Mouse (Mus musculus): ENCODE measurements around the gene C1qtnf1. TPM values are rescaled to one million over a fixed set of nuclear protein-coding genes. Genes with fewer than 3 reads are reported as not detected.

C1qtnf1 gene
- polyA plus RNA-seq, 1 experiment from 2014 or later = 7.6 TPM

DNA sequence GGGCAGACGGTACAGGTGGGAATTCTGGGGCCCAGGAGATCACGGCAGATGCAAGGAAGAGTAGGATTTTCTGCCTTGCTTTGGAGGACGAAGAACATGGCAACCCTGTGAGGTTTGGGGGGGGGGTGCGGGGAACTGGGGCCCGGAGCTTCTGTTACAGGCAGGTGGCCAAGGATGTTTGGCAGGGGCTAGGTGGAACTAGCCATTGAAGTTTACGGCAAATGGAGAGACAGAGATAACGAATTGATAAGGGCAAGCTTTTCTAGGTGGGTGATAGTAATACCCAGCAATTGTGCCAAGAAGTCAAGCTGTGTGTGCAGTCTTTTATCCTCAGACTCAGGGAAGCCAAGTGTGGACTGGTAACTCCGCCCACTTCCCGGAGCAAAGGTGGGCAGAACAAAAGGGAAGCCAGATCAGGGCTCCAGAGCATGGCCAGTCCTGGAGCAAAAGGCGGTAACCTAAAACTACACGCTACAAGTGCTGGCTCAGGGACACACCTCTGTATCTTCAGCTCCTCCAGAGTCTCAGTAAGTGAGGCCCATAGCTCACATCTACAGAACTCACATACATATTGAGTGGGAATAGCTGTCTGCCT is 39.5 kb downstream of the C1qtnf1 start:
- ATAC-seq (ENCODE audit: borderline replicate concordance, extremely low read depth, low FRiP score, low TSS enrichment) = no peak
- 49% methylated on average over 11 of the region's 11 CpGs for WGBS
- no peak overlapping the region for H3K27ac ChIP-seq

DNA sequence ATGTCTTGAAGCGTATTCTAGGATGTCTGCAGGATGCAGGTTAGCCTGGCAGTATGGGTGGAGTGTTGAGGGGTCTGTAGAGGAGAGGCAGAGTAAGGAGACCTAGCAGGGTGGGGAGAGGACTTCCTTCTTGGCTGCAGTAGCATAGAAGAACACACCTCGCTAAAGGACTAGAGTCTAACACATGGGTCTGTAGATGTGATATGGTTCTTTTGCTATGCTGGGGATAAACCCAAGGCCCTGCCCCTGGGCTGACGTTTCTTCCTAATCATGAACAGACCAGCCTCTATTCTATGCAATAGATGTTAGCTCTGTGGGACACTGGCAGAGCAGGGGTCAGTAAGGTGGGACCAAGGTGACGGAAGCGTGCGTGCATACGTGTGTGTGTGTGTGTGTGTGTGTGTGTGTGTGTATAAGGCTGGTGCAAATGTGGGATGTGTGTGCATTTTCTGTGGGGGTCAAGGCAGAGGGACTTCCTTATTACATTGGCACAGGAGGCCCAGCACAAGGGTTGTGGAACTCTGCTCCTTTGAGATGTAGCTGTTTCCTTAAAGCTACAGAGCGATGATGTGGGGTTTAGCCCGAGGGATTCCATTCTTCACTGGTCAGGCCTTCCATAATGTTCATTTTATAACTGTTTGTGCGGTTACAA is 41.6 kb downstream of the C1qtnf1 start:
- no peak overlapping the region for H3K9ac ChIP-seq
- WGBS = 79% methylated on average over 10 of the region's 10 CpGs
- 0 out of 2 replicates have a peak overlapping the region, but pooled peaks have one; percentile 1 for H3K4me2 ChIP-seq
- no peaks in the 10 kb centered on the region for H3K36me3 ChIP-seq
- H3K27ac ChIP-seq = peak overlapping the region; percentile 90
- ATAC-seq (ENCODE audit: borderline replicate concordance, extremely low read depth, low FRiP score, low TSS enrichment) = no peak
- H3K27me3 ChIP-seq = no peaks in the 10 kb centered on the region
- H3K4me3 ChIP-seq = no peak overlapping the region
- peaks cover 8% of the 10 kb centered on the region; the same call in 1 of the 2 replicates for H3K4me1 ChIP-seq
- H3K9me3 ChIP-seq = no peaks in the 10 kb centered on the region

More for the DNA sequence above, 39.5 kb downstream of the C1qtnf1 start:
- Histone ChIP-seq H3K4me3 (no peak overlapping the region), H3K36me3 (no peaks in the 10 kb centered on the region), H3K4me2 (no peak overlapping the region), H3K27me3 (no peaks in the 10 kb centered on the region), H3K9me3 (no peaks in the 10 kb centered on the region), H3K4me1 (peaks cover 10% of the 10 kb centered on the region), H3K9ac (no peak overlapping the region)

DNA sequence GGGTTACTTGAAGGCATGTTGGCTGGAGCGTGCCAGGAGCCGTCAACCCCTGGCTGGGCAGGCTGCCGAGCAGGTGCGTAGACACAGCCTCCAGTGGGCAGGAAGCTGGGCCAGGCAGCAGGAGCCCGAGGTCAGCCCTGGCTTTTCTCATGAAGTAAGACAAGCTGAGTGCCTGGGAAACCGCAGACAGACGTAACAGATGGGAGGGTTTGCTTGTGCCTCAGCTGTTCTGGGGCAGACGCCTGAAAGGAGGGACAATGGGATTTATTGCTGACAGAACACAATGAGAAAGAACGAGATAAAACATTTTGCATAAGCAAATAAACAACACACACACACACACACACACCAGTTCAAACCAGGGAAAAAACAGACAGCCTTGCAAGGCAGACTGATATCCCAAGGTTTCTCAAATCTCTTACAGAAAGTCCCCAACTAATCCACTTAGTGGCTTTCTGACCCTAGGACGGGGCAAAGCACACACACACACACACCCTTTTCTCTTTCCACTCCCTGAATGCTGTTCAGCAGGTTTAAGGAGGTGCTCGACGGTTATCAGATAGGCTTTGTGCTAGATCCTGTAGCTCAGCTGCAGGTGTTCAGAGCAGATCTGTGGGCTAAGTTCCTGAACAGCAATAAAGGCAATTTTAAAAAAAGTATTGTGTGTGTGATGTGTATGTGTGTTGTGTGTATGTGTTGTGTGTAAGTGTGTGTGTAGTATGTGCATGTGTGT is 42.4 kb downstream of the C1qtnf1 start:
- H3K4me3 ChIP-seq = no peak overlapping the region

DNA sequence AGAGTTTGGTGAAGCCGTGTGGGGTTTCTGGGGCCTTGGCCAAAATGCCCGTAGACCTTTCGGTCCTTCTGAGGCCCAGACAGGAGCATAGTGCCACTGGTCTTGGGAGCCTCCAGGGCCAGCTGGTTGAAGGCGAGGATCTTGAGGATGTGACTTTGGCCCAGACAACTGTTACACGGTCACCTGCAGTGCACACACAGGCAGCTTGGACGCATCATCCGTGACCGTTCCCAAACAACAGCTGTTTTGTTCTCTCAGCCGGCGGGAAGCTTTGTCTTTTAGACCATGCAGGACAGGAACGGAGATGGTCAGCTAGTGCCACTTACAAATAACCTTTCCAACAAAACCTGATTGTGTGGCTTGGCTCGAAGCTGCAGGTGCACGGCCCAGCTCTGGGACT is 43.7 kb downstream of the C1qtnf1 start:
- Histone ChIP-seq H3K4me3 (no peak overlapping the region), H3K9ac (no peak overlapping the region), H3K27ac (no peak overlapping the region), H3K4me2 (no peak overlapping the region), H3K27me3 (no peaks in the 10 kb centered on the region), H3K4me1 (peaks cover 10% of the 10 kb centered on the region; the same call in 1 of the 2 replicates), H3K36me3 (no peaks in the 10 kb centered on the region), H3K9me3 (no peaks in the 10 kb centered on the region)
- no peak for ATAC-seq (ENCODE audit: borderline replicate concordance, extremely low read depth, low FRiP score, low TSS enrichment)
- 74% methylated on average over 13 of the region's 13 CpGs for WGBS

More for the DNA sequence above, 42.4 kb downstream of the C1qtnf1 start:
- H3K27me3 ChIP-seq = no peaks in the 10 kb centered on the region
- H3K4me2 ChIP-seq = peak overlapping the region; percentile 1; the same call in 1 of the 2 replicates
- H3K4me1 ChIP-seq = peaks cover 8% of the 10 kb centered on the region; the same call in 1 of the 2 replicates
- ATAC-seq (ENCODE audit: borderline replicate concordance, extremely low read depth, low FRiP score, low TSS enrichment) = peak; percentile 79; the same call in 1 of the 2 replicates
- no peaks in the 10 kb centered on the region for H3K9me3 ChIP-seq
- H3K27ac ChIP-seq = peak overlapping the region; percentile 90
- no peaks in the 10 kb centered on the region for H3K36me3 ChIP-seq
- WGBS = 24% methylated on average over 12 of the region's 12 CpGs
- H3K9ac ChIP-seq = no peak overlapping the region

DNA sequence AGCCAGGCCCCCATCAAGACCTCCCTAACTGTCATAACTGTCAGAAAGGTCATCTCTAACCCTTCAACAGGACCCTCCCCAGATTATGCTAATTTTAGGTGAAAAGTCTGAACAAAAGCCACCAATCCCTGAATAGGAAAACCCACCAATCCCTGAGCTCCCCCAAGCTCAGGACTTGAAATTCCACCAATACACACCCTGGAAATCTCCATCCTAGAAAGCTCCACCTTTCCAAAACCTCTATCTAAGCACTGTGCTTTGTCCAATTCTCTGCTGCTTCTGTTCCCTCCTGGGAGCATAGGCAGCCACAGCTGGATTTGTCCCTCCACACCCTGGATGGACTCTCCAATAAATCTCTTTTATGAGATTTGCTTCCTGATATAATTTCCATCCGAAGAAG is 45.2 kb downstream of the C1qtnf1 start:
- Histone ChIP-seq H3K9ac (no peak overlapping the region), H3K9me3 (no peaks in the 10 kb centered on the region), H3K4me1 (peaks cover 19% of the 10 kb centered on the region), H3K27ac (no peak overlapping the region), H3K36me3 (no peaks in the 10 kb centered on the region), H3K4me3 (no peak overlapping the region), H3K4me2 (no peak overlapping the region), H3K27me3 (no peaks in the 10 kb centered on the region)
- ATAC-seq (ENCODE audit: borderline replicate concordance, extremely low read depth, low FRiP score, low TSS enrichment) = no peak
- 75% methylated on average over 1 of the region's 1 CpGs for WGBS

DNA sequence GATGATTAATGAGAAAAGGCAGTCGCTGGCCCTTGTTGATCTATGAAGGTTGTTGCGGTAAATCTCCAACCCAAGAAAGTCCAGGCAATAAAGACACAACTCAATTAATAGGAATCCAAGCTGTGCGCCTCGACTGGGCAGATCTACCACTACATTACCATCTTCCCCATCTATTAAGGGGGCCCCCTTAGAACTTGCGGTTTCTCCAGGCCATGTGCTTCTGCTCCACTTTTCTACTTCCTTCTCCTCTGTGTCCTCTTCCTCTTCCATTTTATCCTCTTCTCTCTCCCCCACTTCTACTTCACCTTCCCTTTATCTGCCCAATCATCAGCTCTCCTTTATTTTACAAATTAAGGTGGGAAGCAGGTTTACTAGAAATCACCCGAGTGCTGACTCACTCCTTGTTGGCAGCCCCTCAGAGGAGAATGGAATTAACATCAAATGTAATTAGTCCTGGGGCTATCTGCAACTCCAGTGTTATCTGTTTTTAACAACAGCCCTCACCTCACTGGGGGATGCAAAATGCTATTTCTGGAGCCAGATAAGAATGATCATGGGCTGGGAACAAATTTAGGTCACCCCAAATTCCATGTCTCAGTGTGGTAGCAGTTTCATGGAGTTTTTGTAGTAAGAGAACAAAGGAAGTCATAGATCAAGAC is 46.0 kb downstream of the C1qtnf1 start:
- H3K27ac ChIP-seq = no peak overlapping the region
- peaks cover 19% of the 10 kb centered on the region for H3K4me1 ChIP-seq
- no peak for ATAC-seq (ENCODE audit: borderline replicate concordance, extremely low read depth, low FRiP score, low TSS enrichment)
- no peak overlapping the region for H3K9ac ChIP-seq
- no peak overlapping the region for H3K4me3 ChIP-seq
- H3K9me3 ChIP-seq = no peaks in the 10 kb centered on the region
- 70% methylated on average over 6 of the region's 6 CpGs for WGBS
- H3K36me3 ChIP-seq = no peaks in the 10 kb centered on the region
- no peaks in the 10 kb centered on the region for H3K27me3 ChIP-seq
- no peak overlapping the region for H3K4me2 ChIP-seq

DNA sequence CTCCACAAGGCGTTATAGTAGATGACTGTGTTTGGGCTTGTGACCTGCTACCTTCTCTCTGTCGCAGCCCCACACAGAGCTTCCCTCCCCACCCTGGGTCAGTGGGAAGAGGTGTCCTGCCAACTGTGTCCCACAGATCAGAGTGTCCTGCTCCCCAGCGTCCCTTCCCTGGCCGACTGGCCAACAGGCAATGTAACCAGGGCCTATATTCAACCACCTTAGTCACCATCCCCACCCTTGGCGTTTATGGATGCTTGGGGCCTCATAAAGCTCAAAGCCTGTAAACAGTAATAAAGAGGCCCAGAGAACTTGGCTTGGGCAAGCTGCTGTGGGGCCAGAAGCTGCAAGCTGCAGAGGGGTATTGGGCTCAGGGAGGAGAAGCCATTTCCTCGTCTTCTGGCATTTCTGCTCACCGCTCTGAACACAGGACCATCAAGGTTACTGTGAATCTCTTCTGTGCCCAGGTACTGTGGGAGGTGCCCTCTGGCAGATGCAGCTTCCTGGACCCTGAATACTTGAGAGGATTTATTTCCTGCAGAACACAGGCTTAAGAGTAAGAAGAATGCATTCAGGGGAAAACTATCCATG is 47.6 kb downstream of the C1qtnf1 start:
- WGBS = 84% methylated on average over 7 of the region's 7 CpGs
- Histone ChIP-seq H3K27ac (no peak overlapping the region), H3K27me3 (no peaks in the 10 kb centered on the region), H3K4me2 (no peak overlapping the region), H3K9ac (no peak overlapping the region), H3K36me3 (no peaks in the 10 kb centered on the region; the same call in 1 of the 2 replicates), H3K4me3 (no peak overlapping the region), H3K4me1 (peaks cover 14% of the 10 kb centered on the region), H3K9me3 (no peaks in the 10 kb centered on the region)
- ATAC-seq (ENCODE audit: borderline replicate concordance, extremely low read depth, low FRiP score, low TSS enrichment) = no peak

DNA sequence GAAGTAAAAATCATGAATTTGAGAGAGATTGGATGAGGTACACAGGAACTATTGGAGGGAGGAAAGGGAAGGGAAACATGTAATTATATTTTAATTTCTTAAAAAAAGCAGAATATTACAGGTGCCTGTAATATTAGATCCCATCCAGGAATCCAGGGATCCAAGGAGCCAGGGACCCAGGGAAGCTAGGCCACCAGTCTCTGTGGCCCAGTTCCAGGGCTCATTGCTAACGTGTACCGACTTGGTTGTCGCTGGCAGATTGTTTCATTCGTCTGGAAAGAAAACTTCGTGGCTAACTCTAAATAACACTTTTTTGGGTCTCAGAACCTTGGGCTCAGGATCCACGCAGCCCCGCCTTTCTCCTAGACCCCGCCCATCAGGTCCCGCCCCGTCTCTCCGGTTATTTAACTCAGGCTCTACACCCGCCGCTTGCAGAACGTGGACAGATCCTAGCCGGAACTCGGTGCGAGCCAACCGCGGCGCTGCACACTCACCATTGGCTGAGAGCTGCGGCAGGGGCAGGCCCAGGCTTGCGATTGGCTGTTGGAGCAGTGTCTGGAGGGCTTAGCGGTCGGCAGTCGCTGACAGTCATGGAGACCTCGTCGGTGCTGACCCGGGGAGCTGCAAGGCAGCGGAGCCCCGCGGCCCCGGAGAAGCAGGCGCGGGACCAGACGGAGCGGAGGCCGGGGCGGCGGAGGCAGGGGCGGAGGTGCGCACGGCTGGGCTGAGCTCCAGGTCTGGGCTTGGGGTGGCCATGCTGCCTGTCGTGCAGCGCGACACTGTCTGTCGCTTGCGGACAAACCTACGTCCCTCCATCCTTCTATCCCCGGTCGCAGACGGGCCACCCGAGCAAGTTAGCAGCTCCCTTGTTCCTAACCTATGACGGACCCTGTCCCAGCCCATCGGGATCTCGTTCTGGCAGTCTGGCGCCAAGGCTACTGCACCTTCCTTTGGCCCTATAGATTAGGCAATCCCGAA is 48.7 kb downstream of the C1qtnf1 start, which contains the start of gene Engase:
Engase (plus strand) TSS at position 434 of the 978 bp plus-strand sequence.
- Histone ChIP-seq H3K4me3 (peak within 1 kb of the TSS; percentile 70), H3K27me3 (no peaks in the 10 kb centered on the region), H3K9ac (peak within 1 kb of the TSS; percentile 71), H3K27ac (no peak within 1 kb of the TSS), H3K4me1 (peaks cover 11% of the 10 kb centered on the region), H3K4me2 (peak within 1 kb of the TSS; percentile 93), H3K9me3 (no peaks in the 10 kb centered on the region), H3K36me3 (no peaks in the 10 kb centered on the region; the same call in 1 of the 2 replicates)
- peak; percentile 99 for ATAC-seq (ENCODE audit: borderline replicate concordance, extremely low read depth, low FRiP score, low TSS enrichment)
- WGBS = under 1% methylated on average over 57 of the region's 57 CpGs

DNA sequence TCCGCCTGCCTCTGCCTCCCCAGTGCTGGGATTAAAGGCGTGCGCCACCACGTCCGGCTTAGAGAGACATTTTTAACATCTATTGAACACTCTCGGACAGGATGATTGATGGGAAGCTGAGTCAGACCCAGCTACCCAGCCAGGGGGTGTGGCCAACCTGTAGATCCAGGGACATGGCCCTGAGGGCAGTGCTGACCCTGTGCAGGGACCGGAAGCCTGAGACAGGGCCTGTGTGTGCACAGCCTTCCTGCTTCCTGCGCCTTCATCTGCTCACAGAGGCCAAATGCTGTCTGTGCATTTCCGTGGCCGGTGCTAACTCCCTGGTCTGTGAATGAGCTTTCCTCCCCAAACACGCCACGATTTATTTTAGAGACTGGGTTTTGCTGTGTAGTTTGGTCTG is 51.8 kb downstream of the C1qtnf1 start:
- Histone ChIP-seq H3K9ac (no peak overlapping the region), H3K27me3 (no peaks in the 10 kb centered on the region), H3K4me2 (no peak overlapping the region), H3K4me1 (peaks cover 11% of the 10 kb centered on the region), H3K27ac (0 out of 2 replicates have a peak overlapping the region, but pooled peaks have one; percentile 3), H3K9me3 (no peaks in the 10 kb centered on the region), H3K4me3 (no peak overlapping the region), H3K36me3 (peaks cover 3% of the 10 kb centered on the region)
- ATAC-seq (ENCODE audit: borderline replicate concordance, extremely low read depth, low FRiP score, low TSS enrichment) = no peak
- 64% methylated on average over 12 of the region's 12 CpGs for WGBS

DNA sequence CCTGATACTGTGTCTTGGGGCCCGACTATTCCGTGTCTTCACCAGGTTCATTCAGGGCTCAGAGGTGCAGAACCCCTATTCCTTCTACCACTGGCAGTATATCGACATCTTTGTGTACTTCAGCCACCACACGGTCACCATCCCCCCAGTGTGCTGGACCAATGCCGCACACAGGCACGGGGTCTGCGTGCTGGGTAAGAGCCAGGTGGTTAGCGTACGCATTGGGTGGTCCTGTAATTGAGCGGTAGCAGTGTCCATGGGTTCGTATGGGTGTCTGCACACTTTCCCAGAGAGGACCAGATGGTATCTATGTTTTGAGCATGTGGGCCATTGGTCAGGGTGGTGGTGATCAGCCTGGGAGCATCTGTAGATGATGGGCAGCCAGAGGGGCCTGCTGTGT is 53.2 kb downstream of the C1qtnf1 start:
- Histone ChIP-seq H3K4me2 (no peak overlapping the region), H3K27ac (no peak overlapping the region), H3K9me3 (no peaks in the 10 kb centered on the region), H3K36me3 (peaks cover 3% of the 10 kb centered on the region), H3K4me1 (peaks cover 11% of the 10 kb centered on the region), H3K9ac (no peak overlapping the region), H3K4me3 (no peak overlapping the region), H3K27me3 (no peaks in the 10 kb centered on the region)
- 92% methylated on average over 11 of the region's 11 CpGs for WGBS
- ATAC-seq (ENCODE audit: borderline replicate concordance, extremely low read depth, low FRiP score, low TSS enrichment) = no peak
